Mouse (Mus musculus) mouse embryonic stem cell (cell line): ENCODE measurements at regions not wholly inside any gene's neighbourhood (a gene's known extent, or its start where the extent isn't known, plus 50 kb on each side); places are given as distances from the start of the nearest gene placed in this dataset.

ENCODE experiments used
- in situ Hi-C, 2 experiments: fragments of 300-500 bp; cut with MboI; formaldehyde crosslinking; loops; 1 replicate in 1 of 2; 3 replicates in 1 of 2; pipeline ENCODE4 v1.14.3; 2019 to 2020; ENCODE audit warnings: low sequenced_read_pairs in 2 of 2, low pct_unique_long_range_greater_than_20kb in 1 of 2, mixed read lengths in 1 of 2; ENCODE audit not compliant: unreplicated experiment in 1 of 2

GRCm38 (mm10) chr4:56524430-56524985 is 215.4 kb upstream of the Gm26657 start:
- in situ Hi-C loops = no loop called here

GRCm38 (mm10) chr4:56507770-56508169 is 232.1 kb upstream of the Gm26657 start:
- in situ Hi-C loops = no loop called here

GRCm38 (mm10) chr4:56506786-56507185 is 233.1 kb upstream of the Gm26657 start:
- in situ Hi-C loops = no loop called here

GRCm38 (mm10) chr4:56506067-56506466 is 233.8 kb upstream of the Gm26657 start:
- in situ Hi-C loops = no loop called here

GRCm38 (mm10) chr4:56492537-56493221 is 247.2 kb upstream of the Gm26657 start:
- in situ Hi-C loops = loop anchor here in 1 of 2 experiments (25.0 kb wide), 3 partner anchors 195 to 1080 kb away; partner anchors contain the start of gene Klf4

GRCm38 (mm10) chr4:56489361-56489760 is 250.5 kb upstream of the Gm26657 start:
- in situ Hi-C loops = loop anchor here in 1 of 2 experiments (25.0 kb wide), 3 partner anchors 198 to 1077 kb away; partner anchors contain the start of gene Klf4

GRCm38 (mm10) chr4:56483708-56484107 is 256.2 kb upstream of the Gm26657 start:
- in situ Hi-C loops = loop anchor here in 1 of 2 experiments (25.0 kb wide), 3 partner anchors 204 to 1071 kb away; partner anchors contain the start of gene Klf4

GRCm38 (mm10) chr4:56456788-56457187 is 283.1 kb upstream of the Gm26657 start:
- in situ Hi-C loops = no loop called here

GRCm38 (mm10) chr4:56421575-56421974 is 318.3 kb upstream of the Gm26657 start:
- in situ Hi-C loops = no loop called here

- in situ Hi-C loops = no loop called here
These were observed 320.6 kb upstream of the Gm26657 start for GRCm38 (mm10) chr4:56419122-56419913.

GRCm38 (mm10) chr4:56411024-56411636 is 328.7 kb upstream of the Gm26657 start:
- in situ Hi-C loops = no loop called here

GRCm38 (mm10) chr4:56393793-56394192 is 346.1 kb upstream of the Gm26657 start:
- in situ Hi-C loops = no loop called here

- in situ Hi-C loops = no loop called here
These were observed 352.8 kb upstream of the Gm26657 start for GRCm38 (mm10) chr4:56387051-56387450.

GRCm38 (mm10) chr4:56375745-56376144 is 364.1 kb upstream of the Gm26657 start:
- in situ Hi-C loops = no loop called here

- in situ Hi-C loops = no loop called here
These were observed 365.4 kb upstream of the Gm26657 start for GRCm38 (mm10) chr4:56374466-56374865.

- in situ Hi-C loops = no loop called here
These were observed 366.1 kb upstream of the Gm26657 start for GRCm38 (mm10) chr4:56373746-56374145.

GRCm38 (mm10) chr4:56373167-56373566 is 366.7 kb upstream of the Gm26657 start:
- in situ Hi-C loops = no loop called here

- in situ Hi-C loops = no loop called here
These were observed 367.2 kb upstream of the Gm26657 start for GRCm38 (mm10) chr4:56372711-56373110.

- in situ Hi-C loops = no loop called here
These were observed 375.3 kb upstream of the Gm26657 start for GRCm38 (mm10) chr4:56364594-56364993.
